Mouse (Mus musculus) kidney, postnatal 10 days (tissue): ENCODE data around the gene Rufy4.
"Not testable (repeated sequence)": the region's sequence is repeated elsewhere in the genome, so short reads cannot be mapped to it uniquely, and the experiment has no call there.

Experiments
- DNase-seq: peaks from one replicate; pipeline ENCODE4 v3.0.0; 2021; ENCODE audit warnings: mixed read lengths

Rufy4 gene

GRCm38 (mm10) chr1:74153461-74154184, 28.3 kb downstream of the Rufy4 start, which contains the start of gene Cxcr2:
Gene Cxcr2 (plus strand): TSS chr1:74153989.
- no peak for DNase-seq

- DNase-seq, result no peak
These were observed 30.2 kb downstream of the Rufy4 start for GRCm38 (mm10) chr1:74155435-74156012.

- DNase-seq, result no peak
These were observed 31.1 kb downstream of the Rufy4 start for GRCm38 (mm10) chr1:74156381-74156910.

GRCm38 (mm10) chr1:74159613-74160012, 34.3 kb downstream of the Rufy4 start:
- not testable (repeated sequence) for DNase-seq

- DNase-seq, result no peak
These were observed 34.7 kb downstream of the Rufy4 start for GRCm38 (mm10) chr1:74160036-74160435.

- no peak for DNase-seq
These were observed 41.8 kb downstream of the Rufy4 start for GRCm38 (mm10) chr1:74167136-74167535.

GRCm38 (mm10) chr1:74169721-74170120, 44.4 kb downstream of the Rufy4 start:
- no peak for DNase-seq

GRCm38 (mm10) chr1:74172722-74173121, 47.4 kb downstream of the Rufy4 start:
- DNase-seq, result no peak

- DNase-seq, result no peak
These were observed 50.4 kb downstream of the Rufy4 start for GRCm38 (mm10) chr1:74175731-74176130.

- DNase-seq, result no peak
These were observed 53.3 kb downstream of the Rufy4 start for GRCm38 (mm10) chr1:74178618-74179017.

GRCm38 (mm10) chr1:74179624-74180408, 54.5 kb downstream of the Rufy4 start:
- no peak for DNase-seq

GRCm38 (mm10) chr1:74181462-74181861, 56.1 kb downstream of the Rufy4 start:
- DNase-seq, result no peak

GRCm38 (mm10) chr1:74183006-74183405, 57.7 kb downstream of the Rufy4 start:
- no peak for DNase-seq

- DNase-seq, result no peak
These were observed 65.1 kb downstream of the Rufy4 start for GRCm38 (mm10) chr1:74190471-74190870.

GRCm38 (mm10) chr1:74192711-74193110, 67.4 kb downstream of the Rufy4 start:
- DNase-seq, result no peak

GRCm38 (mm10) chr1:74194445-74194844, 69.1 kb downstream of the Rufy4 start, which contains the start of gene Cxcr1:
Gene Cxcr1 (minus strand): TSS chr1:74194631.
- DNase-seq, result no peak

- peak; percentile 47 for DNase-seq
These were observed 70.6 kb downstream of the Rufy4 start for GRCm38 (mm10) chr1:74195961-74196360.

- DNase-seq, result peak; percentile 61
These were observed 71.5 kb downstream of the Rufy4 start for GRCm38 (mm10) chr1:74196621-74197419.
